Mouse (Mus musculus) kidney, embryonic 15.5 days (tissue): Measurements from ENCODE around the gene Fam166a. TPM values are rescaled to one million over a fixed set of nuclear protein-coding genes. Genes with fewer than 3 reads are reported as not detected.

Experiments used
- ATAC-seq: fragments of 200-750 bp; cut with Nextera tagmentation; replicated peaks from 2 replicates; pipeline ENCODE4 v1.8.0; 2017; ENCODE audit warnings: moderate TSS enrichment; ENCODE audit not compliant: low FRiP score
- H3K27ac ChIP-seq: fragments of 300-500 bp; sonication (generic); 2 replicates; pipeline ENCODE4 v1.5.1; 2015; ENCODE audit warnings: mild to moderate bottlenecking, inconsistent platforms
- H3K27me3 ChIP-seq: fragments of 300-500 bp; sonication (generic); 2 replicates; pipeline ENCODE4 v1.6.1; 2015; ENCODE audit warnings: inconsistent platforms
- H3K36me3 ChIP-seq: fragments of 300-500 bp; sonication (generic); 2 replicates; pipeline ENCODE4 v1.6.1; 2015; ENCODE audit warnings: inconsistent platforms
- H3K4me1 ChIP-seq: fragments of 300-500 bp; sonication (generic); 2 replicates; pipeline ENCODE4 v1.6.1; 2015; ENCODE audit warnings: inconsistent platforms
- H3K4me2 ChIP-seq: fragments of 300-500 bp; sonication (generic); 2 replicates; pipeline ENCODE4 v1.6.1; 2015; ENCODE audit warnings: moderate library complexity, mild to moderate bottlenecking, inconsistent platforms
- H3K4me3 ChIP-seq: fragments of 300-500 bp; sonication (generic); replicated peaks from 2 replicates; pipeline ENCODE4 v1.5.1; 2015; ENCODE audit warnings: mild to moderate bottlenecking, inconsistent platforms
- H3K9ac ChIP-seq: fragments of 300-500 bp; sonication (generic); 2 replicates; pipeline ENCODE4 v1.6.1; 2015; ENCODE audit warnings: mild to moderate bottlenecking, inconsistent platforms
- H3K9me3 ChIP-seq: fragments of 300-500 bp; sonication (generic); replicated peaks from 2 replicates; pipeline ENCODE4 v1.6.1; 2016; ENCODE audit warnings: inconsistent platforms
- WGBS: fragments of 180-500 bp; shearing (Covaris S2); methylation state at CpG from one replicate; pipeline ENCODE4 v1.1.7; 2015; ENCODE audit warnings: mixed read lengths; 5-methylcytosine and 5-hydroxymethylcytosine counted together
- polyA plus RNA-seq: library from polyadenylated mRNA; unstranded; fragments of >200 nt; fragmentation: Nextera tagmentation; extraction: Ambion mirVana; gene quantifications from 2 replicates; pipeline ENCODE4 v1.2.1, GENCODE M21; 2015

The Fam166a gene
- polyA plus RNA-seq, 1 experiment from 2014 or later: 1.4 TPM

DNA sequence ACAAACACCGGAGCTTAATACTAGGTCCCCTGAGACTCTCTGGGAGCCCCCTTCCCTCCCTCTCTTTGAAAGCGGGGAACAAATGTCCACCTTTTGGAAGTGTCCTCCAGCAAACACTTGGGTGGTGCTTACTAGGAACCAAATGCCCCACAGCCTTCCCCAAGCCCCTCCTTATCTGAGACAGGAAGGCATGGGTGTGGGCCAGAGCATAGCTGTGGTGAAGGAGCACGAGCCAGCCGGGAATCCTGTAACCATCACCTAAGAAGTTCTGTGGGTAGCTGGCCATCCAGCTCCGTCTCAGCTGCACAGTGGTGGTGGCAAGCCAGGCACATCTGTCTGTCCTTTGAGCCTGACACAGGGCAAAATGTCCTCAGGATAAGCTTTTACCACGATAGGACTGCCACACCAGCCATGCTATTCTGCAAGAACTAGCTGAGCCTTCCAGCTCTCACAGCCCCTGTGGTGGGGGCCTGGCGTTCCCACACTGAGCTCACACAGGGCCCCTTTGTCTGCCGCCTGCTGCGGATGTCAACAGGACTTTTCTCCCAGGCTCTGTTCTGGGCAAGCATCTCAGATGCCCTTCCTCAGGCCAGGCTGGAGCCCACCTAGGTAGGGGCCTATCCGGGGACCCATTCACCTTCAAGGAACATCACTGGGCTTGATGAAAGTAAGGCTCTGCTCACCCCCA, 40.1 kb upstream of the Fam166a start:
- ATAC-seq: no peak
- Histone ChIP-seq H3K9ac (no peak overlapping the region), H3K9me3 (no peaks in the 10 kb centered on the region), H3K27ac (peak overlapping the region; percentile 91), H3K4me2 (peak overlapping the region; percentile 51; the same call in 1 of the 2 replicates), H3K36me3 (no peaks in the 10 kb centered on the region), H3K4me3 (peak overlapping the region; percentile 6; the same call in 1 of the 2 replicates), H3K4me1 (peaks cover 81% of the 10 kb centered on the region), H3K27me3 (peaks cover 57% of the 10 kb centered on the region)
- WGBS: 28% methylated on average over 10 of the region's 10 CpGs

DNA sequence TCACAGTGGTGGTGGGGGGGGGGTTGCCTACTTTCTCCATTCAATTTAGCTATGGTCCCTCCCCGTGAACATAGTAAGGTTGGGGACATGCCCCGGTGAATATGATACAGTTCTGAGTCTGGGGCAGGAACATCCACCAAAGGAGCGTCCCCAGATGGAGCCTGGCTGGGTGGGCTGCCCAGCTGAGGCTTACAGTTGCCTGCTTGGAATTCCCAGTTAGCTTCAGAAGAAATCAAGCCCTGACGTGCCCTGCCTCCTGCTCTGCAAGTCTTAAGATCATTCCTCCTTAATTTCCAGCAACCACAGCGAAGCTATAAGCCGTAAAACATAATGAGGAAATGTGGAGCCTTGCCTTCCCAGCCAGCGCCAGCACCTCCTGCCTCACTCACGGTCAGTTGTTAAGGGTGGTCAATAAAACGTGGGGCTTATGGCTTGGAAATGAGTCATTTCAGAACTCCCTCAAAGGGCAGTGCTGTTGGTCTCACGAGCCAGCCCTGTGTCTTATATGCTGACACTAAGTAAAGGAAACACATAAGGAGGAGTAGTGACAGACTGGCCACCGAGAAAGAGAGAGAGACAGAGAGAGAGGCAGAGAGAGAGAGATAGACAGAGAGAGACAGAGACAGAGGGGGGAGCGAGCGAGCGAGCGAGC, 38.9 kb upstream of the Fam166a start:
- no peak for ATAC-seq
- Histone ChIP-seq H3K4me3 (peak overlapping the region; percentile 67), H3K36me3 (no peaks in the 10 kb centered on the region), H3K27me3 (peaks cover 70% of the 10 kb centered on the region), H3K9ac (peak overlapping the region; percentile 29), H3K4me1 (peaks cover 78% of the 10 kb centered on the region), H3K9me3 (no peaks in the 10 kb centered on the region), H3K27ac (peak overlapping the region; percentile 93), H3K4me2 (peak overlapping the region; percentile 92)
- 23% methylated on average over 15 of the region's 15 CpGs for WGBS

GRCm38 (mm10) chr2:25180478-25180903, 38.1 kb upstream of the Fam166a start, which contains the start of gene Nrarp:
Gene Nrarp (plus strand): TSS chr2:25180758.
- H3K27me3 ChIP-seq: peaks cover 74% of the 10 kb centered on the region
- no peaks in the 10 kb centered on the region for H3K9me3 ChIP-seq
- H3K36me3 ChIP-seq: no peaks in the 10 kb centered on the region
- H3K4me3 ChIP-seq: peak within 1 kb of the TSS; percentile 67
- peak within 1 kb of the TSS; percentile 93 for H3K27ac ChIP-seq
- ATAC-seq: peak; percentile 84
- peaks cover 78% of the 10 kb centered on the region for H3K4me1 ChIP-seq
- under 1% methylated on average over 35 of the region's 35 CpGs for WGBS
- peak within 1 kb of the TSS; percentile 64 for H3K9ac ChIP-seq
- H3K4me2 ChIP-seq: peak within 1 kb of the TSS; percentile 92

- H3K27me3 ChIP-seq: peaks cover 74% of the 10 kb centered on the region
- H3K36me3 ChIP-seq: no peaks in the 10 kb centered on the region
- H3K4me2 ChIP-seq: peak overlapping the region; percentile 92
- peak overlapping the region; percentile 93 for H3K27ac ChIP-seq
- WGBS: under 1% methylated on average over 100 of the region's 100 CpGs
- H3K4me1 ChIP-seq: peaks cover 78% of the 10 kb centered on the region
- no peaks in the 10 kb centered on the region for H3K9me3 ChIP-seq
- ATAC-seq: peak; percentile 30
- peak overlapping the region; percentile 67 for H3K4me3 ChIP-seq
- H3K9ac ChIP-seq: peak overlapping the region; percentile 64
Observed at GRCm38 (mm10) chr2:25180973-25181890, 37.3 kb upstream of the Fam166a start.

DNA sequence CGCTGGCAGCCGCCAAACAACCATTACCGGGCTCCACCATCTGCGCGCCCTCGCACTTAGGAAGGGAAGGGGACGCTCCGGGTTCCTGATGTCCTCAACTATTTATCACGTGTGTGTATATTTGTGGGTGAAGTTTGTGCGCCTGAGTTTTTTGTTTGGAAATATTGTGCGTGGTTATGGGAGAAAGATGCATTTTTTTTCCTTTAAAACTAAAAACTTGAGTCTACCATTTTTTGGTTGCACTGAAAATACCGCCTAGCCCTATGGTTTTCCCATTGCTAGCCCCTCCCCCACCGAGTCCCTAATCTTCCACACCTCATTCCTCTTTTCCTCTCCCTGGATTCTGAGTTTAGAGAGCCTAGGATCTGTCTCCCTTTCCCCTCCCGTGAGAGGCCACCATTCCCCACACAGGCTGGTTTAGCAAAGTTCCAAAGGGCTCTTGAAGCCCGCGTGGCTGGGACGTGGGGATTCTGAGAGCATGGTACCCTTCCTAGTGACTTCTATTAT, 36.6 kb upstream of the Fam166a start:
- H3K4me1 ChIP-seq: peaks cover 75% of the 10 kb centered on the region
- ATAC-seq: no peak

DNA sequence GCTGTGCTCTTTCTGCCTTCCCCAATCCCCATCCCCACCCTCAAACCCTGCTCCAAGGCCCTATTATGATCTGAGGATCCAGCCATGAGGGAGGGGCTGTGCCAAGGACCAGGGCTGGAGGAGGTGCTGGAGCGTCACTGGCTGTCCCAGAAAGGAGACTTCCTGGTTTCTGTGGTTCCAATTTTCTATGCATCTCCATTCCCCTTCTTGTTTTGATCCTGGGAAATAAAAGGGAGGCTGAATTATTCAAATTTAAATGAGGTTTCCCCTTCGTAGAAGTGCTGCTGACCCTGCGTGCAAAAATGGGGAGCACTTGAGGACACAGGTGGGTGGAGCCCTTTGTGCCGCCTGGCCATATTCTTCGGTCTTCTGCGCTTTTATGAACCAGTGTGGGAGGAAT, 35.9 kb upstream of the Fam166a start:
- peaks cover 68% of the 10 kb centered on the region for H3K4me1 ChIP-seq
- peak overlapping the region; percentile 67 for H3K4me3 ChIP-seq
- H3K4me2 ChIP-seq: peak overlapping the region; percentile 92
- H3K9ac ChIP-seq: peak overlapping the region; percentile 37; the same call in 1 of the 2 replicates
- peaks cover 68% of the 10 kb centered on the region for H3K27me3 ChIP-seq
- no peaks in the 10 kb centered on the region for H3K9me3 ChIP-seq
- 14% methylated on average over 6 of the region's 6 CpGs for WGBS
- no peak overlapping the region for H3K27ac ChIP-seq
- no peak for ATAC-seq
- H3K36me3 ChIP-seq: no peaks in the 10 kb centered on the region

More for the DNA sequence above, 36.6 kb upstream of the Fam166a start:
- H3K4me2 ChIP-seq: peak overlapping the region; percentile 92
- H3K27ac ChIP-seq: peak overlapping the region; percentile 93
- WGBS: 1% methylated on average over 17 of the region's 17 CpGs
- H3K27me3 ChIP-seq: peaks cover 72% of the 10 kb centered on the region
- no peaks in the 10 kb centered on the region for H3K36me3 ChIP-seq
- peak overlapping the region; percentile 67 for H3K4me3 ChIP-seq
- no peaks in the 10 kb centered on the region for H3K9me3 ChIP-seq
- peak overlapping the region; percentile 64 for H3K9ac ChIP-seq

DNA sequence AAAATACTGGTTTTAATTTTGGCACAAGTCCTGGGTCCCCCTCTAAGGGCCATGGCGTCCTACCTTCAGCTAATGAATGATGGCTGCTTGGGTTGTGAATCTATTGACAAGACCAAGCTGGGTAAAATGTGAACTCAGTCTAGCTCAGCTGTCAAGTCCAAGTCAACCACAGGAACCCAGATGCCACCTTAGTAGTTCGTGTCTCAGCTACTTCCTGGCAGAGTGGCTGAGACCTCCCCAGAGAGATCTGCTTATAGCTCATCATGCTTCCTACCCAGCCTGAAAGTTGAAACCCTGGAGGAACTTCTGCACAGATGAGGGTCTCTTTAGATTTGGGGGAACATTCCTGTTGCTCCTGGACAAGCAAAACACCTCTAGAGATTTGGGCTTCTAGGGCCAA, 35.2 kb upstream of the Fam166a start:
- H3K27me3 ChIP-seq: peaks cover 62% of the 10 kb centered on the region
- ATAC-seq: no peak
- H3K4me3 ChIP-seq: peak overlapping the region; percentile 67
- H3K36me3 ChIP-seq: no peaks in the 10 kb centered on the region
- no peaks in the 10 kb centered on the region for H3K9me3 ChIP-seq
- H3K4me1 ChIP-seq: peaks cover 61% of the 10 kb centered on the region
- WGBS: 55% methylated on average over 2 of the region's 2 CpGs
- no peak overlapping the region for H3K9ac ChIP-seq
- H3K27ac ChIP-seq: no peak overlapping the region
- peak overlapping the region; percentile 92 for H3K4me2 ChIP-seq

- no peak for ATAC-seq
- H3K4me3 ChIP-seq: 0 out of 2 replicates have a peak overlapping the region, but pooled peaks have one; percentile 49
- 97% methylated on average over 7 of the region's 7 CpGs for WGBS
- peaks cover 50% of the 10 kb centered on the region for H3K4me1 ChIP-seq
- H3K9ac ChIP-seq: no peak overlapping the region
- H3K4me2 ChIP-seq: no peak overlapping the region
- H3K27me3 ChIP-seq: peaks cover 50% of the 10 kb centered on the region
- no peaks in the 10 kb centered on the region for H3K9me3 ChIP-seq
- no peak overlapping the region for H3K27ac ChIP-seq
- no peaks in the 10 kb centered on the region for H3K36me3 ChIP-seq
Observed at GRCm38 (mm10) chr2:25184496-25184895, 34.0 kb upstream of the Fam166a start.

DNA sequence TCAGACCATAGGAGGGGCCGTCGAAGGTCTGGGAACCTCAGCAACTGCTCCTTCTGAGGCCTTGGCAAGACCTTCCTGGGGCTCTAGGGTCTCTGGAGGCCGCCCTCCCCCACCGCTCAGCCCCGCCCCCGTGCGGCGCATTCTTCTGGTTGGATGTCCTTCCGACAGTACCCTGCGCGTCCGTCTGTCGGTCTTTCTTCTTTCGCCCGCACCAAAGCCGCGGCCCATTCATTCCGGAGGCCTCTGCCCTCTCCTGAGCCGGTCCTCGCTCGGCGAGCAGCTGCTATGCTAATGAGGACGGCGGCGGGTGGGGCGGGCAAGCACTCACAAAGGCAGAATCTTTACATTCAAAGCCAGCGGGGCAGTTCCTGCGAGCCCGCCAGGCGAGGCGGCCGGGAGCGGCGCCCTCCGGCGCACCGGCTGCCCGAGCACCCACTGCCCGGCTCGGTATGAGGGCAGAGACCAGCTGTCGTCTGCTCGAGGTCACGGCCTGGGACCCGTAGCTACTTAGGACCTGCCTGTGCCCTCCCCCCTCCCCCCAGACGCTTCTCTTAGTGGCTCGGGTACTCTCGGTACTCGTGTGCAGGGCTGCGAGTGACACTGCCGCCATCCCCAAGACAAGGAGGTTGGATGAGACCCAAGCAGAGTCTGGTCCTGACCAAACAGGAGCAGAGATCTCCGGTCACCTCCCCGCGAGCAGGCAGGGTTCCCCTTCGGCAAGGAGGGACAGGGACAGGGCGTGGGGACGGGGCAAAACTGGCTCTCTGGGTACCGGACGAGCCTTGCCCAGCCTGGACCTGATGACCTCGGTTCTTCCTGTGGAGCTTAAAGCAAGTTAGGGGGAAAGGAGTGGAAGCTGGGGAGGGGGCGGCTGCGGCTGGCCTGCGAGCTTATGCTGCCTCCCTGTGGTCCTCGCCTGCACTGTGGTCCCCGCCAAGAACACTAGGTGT, 32.6 kb upstream of the Fam166a start:
- no peaks in the 10 kb centered on the region for H3K9me3 ChIP-seq
- peak overlapping the region; percentile 49 for H3K4me3 ChIP-seq
- peaks cover 38% of the 10 kb centered on the region for H3K27me3 ChIP-seq
- peaks cover 38% of the 10 kb centered on the region for H3K4me1 ChIP-seq
- peak overlapping the region; percentile 47 for H3K9ac ChIP-seq
- H3K4me2 ChIP-seq: peak overlapping the region; percentile 90
- H3K36me3 ChIP-seq: no peaks in the 10 kb centered on the region
- peak overlapping the region; percentile 82 for H3K27ac ChIP-seq
- peak; percentile 74 for ATAC-seq
- WGBS: 1% methylated on average over 64 of the region's 64 CpGs

GRCm38 (mm10) chr2:25186575-25186930, 32.0 kb upstream of the Fam166a start:
- no peaks in the 10 kb centered on the region for H3K9me3 ChIP-seq
- peak overlapping the region; percentile 49 for H3K4me3 ChIP-seq
- no peak for ATAC-seq
- no peaks in the 10 kb centered on the region for H3K36me3 ChIP-seq
- 40% methylated on average over 5 of the region's 5 CpGs for WGBS
- peaks cover 31% of the 10 kb centered on the region for H3K4me1 ChIP-seq
- H3K9ac ChIP-seq: no peak overlapping the region; the same call in 1 of the 2 replicates
- H3K27ac ChIP-seq: 0 out of 2 replicates have a peak overlapping the region, but pooled peaks have one; percentile 82
- H3K27me3 ChIP-seq: peaks cover 32% of the 10 kb centered on the region
- H3K4me2 ChIP-seq: peak overlapping the region; percentile 90
